Mouse (Mus musculus) heart, embryonic 16.5 days (tissue): ENCODE results near the gene Ercc1. TPM values are rescaled to one million over a fixed set of nuclear protein-coding genes. Genes with fewer than 3 reads are reported as not detected.
A peak's percentile ranks its signal among the peaks of the same experiment; 100 is the strongest.

Source experiments
- ATAC-seq: fragments of 200-750 bp; cut with Nextera tagmentation; replicated peaks from 2 replicates; pipeline ENCODE4 v1.8.0; 2017; ENCODE audit warnings: moderate number of reproducible peaks; ENCODE audit not compliant: insufficient read depth, low FRiP score; ENCODE audit errors: extremely low read depth
- H3K27ac ChIP-seq: fragments of 300-500 bp; sonication (generic); 2 replicates; pipeline ENCODE4 v1.5.1; 2014; ENCODE audit warnings: mild to moderate bottlenecking, low read length, control low read depth, moderate library complexity
- H3K27me3 ChIP-seq: fragments of 300-500 bp; sonication (generic); 2 replicates; pipeline ENCODE4 v1.6.1; 2014; ENCODE audit warnings: low read length, mixed read lengths; ENCODE audit not compliant: control insufficient read depth, insufficient read depth
- H3K36me3 ChIP-seq: fragments of 300-500 bp; sonication (generic); 2 replicates; pipeline ENCODE4 v1.6.1; 2014; ENCODE audit not compliant: control insufficient read depth, insufficient read depth
- H3K4me1 ChIP-seq: fragments of 300-500 bp; sonication (generic); 2 replicates; pipeline ENCODE4 v1.6.1; 2014; ENCODE audit warnings: low read length, mixed read lengths; ENCODE audit not compliant: control insufficient read depth, insufficient read depth
- H3K4me2 ChIP-seq: fragments of 300-500 bp; sonication (generic); 2 replicates; pipeline ENCODE4 v1.6.1; 2014; ENCODE audit warnings: low read depth, mild to moderate bottlenecking, control low read depth, low read length
- H3K4me3 ChIP-seq: fragments of 300-500 bp; sonication (generic); 2 replicates; pipeline ENCODE4 v1.5.1; 2014; ENCODE audit warnings: mild to moderate bottlenecking, control low read depth, low read length
- H3K9ac ChIP-seq: fragments of 300-500 bp; sonication (generic); 2 replicates; pipeline ENCODE4 v1.6.1; 2014; ENCODE audit warnings: low read length, control low read depth
- H3K9me3 ChIP-seq: fragments of 300-500 bp; sonication (generic); replicated peaks from 2 replicates; pipeline ENCODE4 v1.6.1; 2016; ENCODE audit warnings: low read length; ENCODE audit not compliant: control insufficient read depth
- WGBS: fragments of 180-500 bp; shearing (Covaris S2); extraction: QIAGEN DNeasy Blood & Tissue Kit; methylation state at CpG from one replicate; pipeline ENCODE4 v1.1.7; 2014; 5-methylcytosine and 5-hydroxymethylcytosine counted together
- polyA plus RNA-seq: library from polyadenylated mRNA; unstranded; fragments of >200 nt; fragmentation: Nextera tagmentation; extraction: Ambion mirVana; gene quantifications from 2 replicates; pipeline ENCODE4 v1.2.1, GENCODE M21; 2015

The Ercc1 gene
- polyA plus RNA-seq, 1 experiment from 2014 or later = 61.0 TPM

GRCm38 (mm10) chr7:19341761-19342409 is 2.7 kb upstream of the Ercc1 start:
- peak overlapping the region; percentile 88 for H3K4me2 ChIP-seq
- peak; percentile 81 for ATAC-seq
- no peaks in the 10 kb centered on the region for H3K27me3 ChIP-seq
- H3K36me3 ChIP-seq = no peaks in the 10 kb centered on the region
- H3K9ac ChIP-seq = peak overlapping the region; percentile 75
- WGBS = under 1% methylated on average over 41 of the region's 41 CpGs
- peak overlapping the region; percentile 59 for H3K4me3 ChIP-seq
- peaks cover 30% of the 10 kb centered on the region for H3K4me1 ChIP-seq
- no peaks in the 10 kb centered on the region for H3K9me3 ChIP-seq
- H3K27ac ChIP-seq = peak overlapping the region; percentile 98

GRCm38 (mm10) chr7:19342481-19343027 is 2.0 kb upstream of the Ercc1 start:
- peaks cover 29% of the 10 kb centered on the region for H3K4me1 ChIP-seq
- WGBS = 0% methylated on average over 27 of the region's 27 CpGs
- H3K27me3 ChIP-seq = no peaks in the 10 kb centered on the region
- ATAC-seq = peak; percentile 6
- peak overlapping the region; percentile 88 for H3K4me2 ChIP-seq
- no peaks in the 10 kb centered on the region for H3K36me3 ChIP-seq
- H3K9ac ChIP-seq = peak overlapping the region; percentile 75
- no peaks in the 10 kb centered on the region for H3K9me3 ChIP-seq
- H3K4me3 ChIP-seq = peak overlapping the region; percentile 59
- peak overlapping the region; percentile 98 for H3K27ac ChIP-seq

GRCm38 (mm10) chr7:19343210-19343808 is 1.3 kb upstream of the Ercc1 start:
- Histone ChIP-seq H3K4me2 (peak overlapping the region; percentile 8; the same call in 1 of the 2 replicates), H3K36me3 (peaks cover under 1% of the 10 kb centered on the region; the same call in 1 of the 2 replicates), H3K4me1 (peaks cover 29% of the 10 kb centered on the region), H3K4me3 (no peak overlapping the region), H3K27ac (no peak overlapping the region), H3K9ac (no peak overlapping the region), H3K9me3 (no peaks in the 10 kb centered on the region), H3K27me3 (no peaks in the 10 kb centered on the region)
- no peak for ATAC-seq
- WGBS = 2% methylated on average over 11 of the region's 11 CpGs

- no peaks in the 10 kb centered on the region for H3K9me3 ChIP-seq
- H3K27ac ChIP-seq = peak overlapping the region; percentile 80
- peak overlapping the region; percentile 82 for H3K9ac ChIP-seq
- peak overlapping the region; percentile 75 for H3K4me2 ChIP-seq
- WGBS = under 1% methylated on average over 31 of the region's 31 CpGs
- H3K4me1 ChIP-seq = peaks cover 26% of the 10 kb centered on the region
- H3K4me3 ChIP-seq = peak overlapping the region; percentile 69
- peaks cover 10% of the 10 kb centered on the region; the same call in 1 of the 2 replicates for H3K36me3 ChIP-seq
- peak; percentile 81 for ATAC-seq
- no peaks in the 10 kb centered on the region for H3K27me3 ChIP-seq
Measured at GRCm38 (mm10) chr7:19344938-19345471, 427 bp downstream of the Ercc1 start.

GRCm38 (mm10) chr7:19349188-19349915 is 4.8 kb downstream of the Ercc1 start:
- no peak overlapping the region for H3K9ac ChIP-seq
- H3K27ac ChIP-seq = no peak overlapping the region
- H3K4me1 ChIP-seq = peaks cover 9% of the 10 kb centered on the region
- H3K4me3 ChIP-seq = no peak overlapping the region
- WGBS = 65% methylated on average over 13 of the region's 13 CpGs
- no peak overlapping the region for H3K4me2 ChIP-seq
- H3K36me3 ChIP-seq = peaks cover 18% of the 10 kb centered on the region; the same call in 1 of the 2 replicates
- H3K27me3 ChIP-seq = no peaks in the 10 kb centered on the region
- ATAC-seq = no peak
- H3K9me3 ChIP-seq = no peaks in the 10 kb centered on the region

GRCm38 (mm10) chr7:19350221-19350620 is 5.6 kb downstream of the Ercc1 start:
- no peak overlapping the region for H3K4me3 ChIP-seq
- H3K9ac ChIP-seq = no peak overlapping the region
- no peak overlapping the region for H3K27ac ChIP-seq
- H3K9me3 ChIP-seq = no peaks in the 10 kb centered on the region
- H3K36me3 ChIP-seq = peaks cover 27% of the 10 kb centered on the region; the same call in 1 of the 2 replicates
- H3K4me2 ChIP-seq = no peak overlapping the region
- peaks cover 5% of the 10 kb centered on the region for H3K4me1 ChIP-seq
- ATAC-seq = no peak
- 94% methylated on average over 8 of the region's 8 CpGs for WGBS
- H3K27me3 ChIP-seq = no peaks in the 10 kb centered on the region

GRCm38 (mm10) chr7:19354991-19355390 is 10.4 kb downstream of the Ercc1 start:
- 84% methylated on average over 5 of the region's 5 CpGs for WGBS
- no peak for ATAC-seq
- Histone ChIP-seq H3K9ac (no peak overlapping the region), H3K4me2 (no peak overlapping the region), H3K4me3 (no peak overlapping the region), H3K4me1 (peaks cover 7% of the 10 kb centered on the region), H3K9me3 (no peaks in the 10 kb centered on the region), H3K27ac (no peak overlapping the region), H3K27me3 (no peaks in the 10 kb centered on the region), H3K36me3 (peaks cover 25% of the 10 kb centered on the region; the same call in 1 of the 2 replicates)

- WGBS = 75% methylated on average over 10 of the region's 10 CpGs
- Histone ChIP-seq H3K36me3 (peaks cover 18% of the 10 kb centered on the region; the same call in 1 of the 2 replicates), H3K9me3 (no peaks in the 10 kb centered on the region), H3K4me2 (no peak overlapping the region), H3K4me1 (peaks cover 11% of the 10 kb centered on the region), H3K4me3 (no peak overlapping the region), H3K9ac (no peak overlapping the region), H3K27me3 (no peaks in the 10 kb centered on the region), H3K27ac (no peak overlapping the region)
- ATAC-seq = no peak
Measured at GRCm38 (mm10) chr7:19356311-19356710, 11.7 kb downstream of the Ercc1 start.
